Mouse (Mus musculus) heart, embryonic 15.5 days (tissue): Measurements from ENCODE around the gene Plpp7. TPM values are rescaled to one million over a fixed set of nuclear protein-coding genes. Genes with fewer than 3 reads are reported as not detected.

Experiments used
- ATAC-seq: fragments of 200-750 bp; cut with Nextera tagmentation; replicated peaks from 2 replicates; pipeline ENCODE4 v1.8.0; 2017; ENCODE audit warnings: low read depth, moderate TSS enrichment; ENCODE audit not compliant: insufficient number of reproducible peaks, insufficient read depth, low FRiP score
- H3K27ac ChIP-seq: fragments of 300-500 bp; sonication (generic); 2 replicates; pipeline ENCODE4 v1.5.1; 2015; ENCODE audit warnings: mild to moderate bottlenecking, inconsistent platforms
- H3K27me3 ChIP-seq: fragments of 300-500 bp; sonication (generic); 2 replicates; pipeline ENCODE4 v1.6.1; 2015; ENCODE audit warnings: inconsistent platforms
- H3K36me3 ChIP-seq: fragments of 300-500 bp; sonication (generic); 2 replicates; pipeline ENCODE4 v1.6.1; 2015; ENCODE audit warnings: mild to moderate bottlenecking, inconsistent platforms
- H3K4me1 ChIP-seq: fragments of 300-500 bp; sonication (generic); replicated peaks from 2 replicates; pipeline ENCODE4 v1.6.1; 2015; ENCODE audit warnings: inconsistent platforms
- H3K4me2 ChIP-seq: fragments of 300-500 bp; sonication (generic); 2 replicates; pipeline ENCODE4 v1.6.1; 2015; ENCODE audit warnings: inconsistent platforms, mild to moderate bottlenecking, moderate library complexity
- H3K4me3 ChIP-seq: fragments of 300-500 bp; sonication (generic); 2 replicates; pipeline ENCODE4 v1.5.1; 2015; ENCODE audit warnings: mild to moderate bottlenecking, inconsistent platforms
- H3K9ac ChIP-seq: fragments of 300-500 bp; sonication (generic); 2 replicates; pipeline ENCODE4 v1.6.1; 2015; ENCODE audit warnings: mild to moderate bottlenecking, inconsistent platforms
- H3K9me3 ChIP-seq: fragments of 300-500 bp; sonication (generic); replicated peaks from 2 replicates; pipeline ENCODE4 v1.6.1; 2016; ENCODE audit warnings: inconsistent platforms
- WGBS: fragments of 180-500 bp; shearing (Covaris S2); methylation state at CpG from one replicate; pipeline ENCODE4 v1.1.7; 2015; ENCODE audit warnings: mixed read lengths; 5-methylcytosine and 5-hydroxymethylcytosine counted together
- polyA plus RNA-seq: library from polyadenylated mRNA; unstranded; fragments of >200 nt; fragmentation: Nextera tagmentation; extraction: Ambion mirVana; gene quantifications from 2 replicates; pipeline ENCODE4 v1.2.1, GENCODE M21; 2015

The Plpp7 gene
- polyA plus RNA-seq = 15.9 and 16.1 TPM in 2 replicates

GRCm38 (mm10) chr2:32095351-32096121, at the start of gene Plpp7:
Gene Plpp7, plus strand, starts transcription at chr2:32095528.
- no peaks in the 10 kb centered on the region for H3K9me3 ChIP-seq
- 43% methylated on average over 22 of the region's 22 CpGs for WGBS
- H3K9ac ChIP-seq = peak within 1 kb of the TSS; percentile 70
- H3K36me3 ChIP-seq = peaks cover under 1% of the 10 kb centered on the region; the same call in 1 of the 2 replicates
- peak within 1 kb of the TSS; percentile 76 for H3K4me2 ChIP-seq
- H3K27me3 ChIP-seq = no peaks in the 10 kb centered on the region
- H3K27ac ChIP-seq = peak within 1 kb of the TSS; percentile 82
- peaks cover 12% of the 10 kb centered on the region for H3K4me1 ChIP-seq
- peak; percentile 84 for ATAC-seq
- peak within 1 kb of the TSS; percentile 52 for H3K4me3 ChIP-seq

GRCm38 (mm10) chr2:32046009-32046408, 49.3 kb upstream of the Plpp7 start:
- no peaks in the 10 kb centered on the region for H3K9me3 ChIP-seq
- H3K27me3 ChIP-seq = no peaks in the 10 kb centered on the region
- peaks cover 50% of the 10 kb centered on the region for H3K36me3 ChIP-seq
- ATAC-seq = peak; percentile 45
- H3K4me2 ChIP-seq = 0 out of 2 replicates have a peak overlapping the region, but pooled peaks have one; percentile 11
- WGBS = 46% methylated on average over 10 of the region's 10 CpGs
- peak overlapping the region; percentile 86 for H3K27ac ChIP-seq
- H3K4me1 ChIP-seq = peaks cover 37% of the 10 kb centered on the region
- H3K9ac ChIP-seq = no peak overlapping the region
- no peak overlapping the region for H3K4me3 ChIP-seq

- ATAC-seq = no peak
- H3K4me3 ChIP-seq = no peak overlapping the region
- no peaks in the 10 kb centered on the region for H3K9me3 ChIP-seq
- peak overlapping the region; percentile 70 for H3K27ac ChIP-seq
- no peaks in the 10 kb centered on the region for H3K27me3 ChIP-seq
- H3K4me2 ChIP-seq = no peak overlapping the region
- 76% methylated on average over 10 of the region's 10 CpGs for WGBS
- H3K4me1 ChIP-seq = peaks cover 39% of the 10 kb centered on the region
- peaks cover 49% of the 10 kb centered on the region for H3K36me3 ChIP-seq
- H3K9ac ChIP-seq = no peak overlapping the region
These were observed 48.0 kb upstream of the Plpp7 start for GRCm38 (mm10) chr2:32047323-32047722.

GRCm38 (mm10) chr2:32051791-32052190, 43.5 kb upstream of the Plpp7 start:
- peaks cover 33% of the 10 kb centered on the region for H3K36me3 ChIP-seq
- ATAC-seq = no peak
- H3K4me2 ChIP-seq = no peak overlapping the region
- 62% methylated on average over 8 of the region's 8 CpGs for WGBS
- H3K27ac ChIP-seq = no peak overlapping the region; the same call in 1 of the 2 replicates
- peaks cover 41% of the 10 kb centered on the region for H3K4me1 ChIP-seq
- H3K9ac ChIP-seq = no peak overlapping the region
- no peaks in the 10 kb centered on the region for H3K9me3 ChIP-seq
- no peak overlapping the region for H3K4me3 ChIP-seq
- H3K27me3 ChIP-seq = no peaks in the 10 kb centered on the region

GRCm38 (mm10) chr2:32052418-32052817, 42.9 kb upstream of the Plpp7 start:
- Histone ChIP-seq H3K9me3 (no peaks in the 10 kb centered on the region), H3K4me1 (peaks cover 41% of the 10 kb centered on the region), H3K4me3 (no peak overlapping the region), H3K9ac (no peak overlapping the region), H3K4me2 (no peak overlapping the region), H3K36me3 (peaks cover 33% of the 10 kb centered on the region), H3K27ac (0 out of 2 replicates have a peak overlapping the region, but pooled peaks have one; percentile 21), H3K27me3 (no peaks in the 10 kb centered on the region)
- WGBS = 74% methylated on average over 7 of the region's 7 CpGs
- ATAC-seq = no peak

- peak; percentile 48 for ATAC-seq
- Histone ChIP-seq H3K4me2 (no peak overlapping the region; the same call in 1 of the 2 replicates), H3K36me3 (peaks cover 20% of the 10 kb centered on the region), H3K27ac (peak overlapping the region; percentile 90), H3K9me3 (no peaks in the 10 kb centered on the region), H3K9ac (no peak overlapping the region), H3K27me3 (no peaks in the 10 kb centered on the region), H3K4me1 (peaks cover 59% of the 10 kb centered on the region), H3K4me3 (no peak overlapping the region)
- WGBS = 43% methylated on average over 7 of the region's 7 CpGs
These were observed 39.9 kb upstream of the Plpp7 start for GRCm38 (mm10) chr2:32055357-32055965.

- Histone ChIP-seq H3K36me3 (peaks cover 9% of the 10 kb centered on the region), H3K27me3 (no peaks in the 10 kb centered on the region), H3K9me3 (no peaks in the 10 kb centered on the region), H3K4me1 (peaks cover 68% of the 10 kb centered on the region), H3K4me3 (no peak overlapping the region), H3K27ac (peak overlapping the region; percentile 88), H3K9ac (no peak overlapping the region), H3K4me2 (no peak overlapping the region)
- 52% methylated on average over 10 of the region's 10 CpGs for WGBS
- peak; percentile 58 for ATAC-seq
These were observed 38.8 kb upstream of the Plpp7 start for GRCm38 (mm10) chr2:32056524-32056923.

GRCm38 (mm10) chr2:32057360-32057759, 38.0 kb upstream of the Plpp7 start:
- H3K27me3 ChIP-seq = no peaks in the 10 kb centered on the region
- H3K4me2 ChIP-seq = no peak overlapping the region
- no peak overlapping the region for H3K9ac ChIP-seq
- peak overlapping the region; percentile 88 for H3K27ac ChIP-seq
- ATAC-seq = no peak
- H3K4me3 ChIP-seq = no peak overlapping the region
- 65% methylated on average over 2 of the region's 2 CpGs for WGBS
- peaks cover 73% of the 10 kb centered on the region for H3K4me1 ChIP-seq
- H3K36me3 ChIP-seq = peaks cover 3% of the 10 kb centered on the region; the same call in 1 of the 2 replicates
- H3K9me3 ChIP-seq = no peaks in the 10 kb centered on the region

GRCm38 (mm10) chr2:32057794-32058193, 37.5 kb upstream of the Plpp7 start:
- no peak overlapping the region for H3K9ac ChIP-seq
- no peak for ATAC-seq
- WGBS = 78% methylated on average over 4 of the region's 4 CpGs
- H3K4me1 ChIP-seq = peaks cover 74% of the 10 kb centered on the region
- H3K27ac ChIP-seq = peak overlapping the region; percentile 88
- no peaks in the 10 kb centered on the region for H3K9me3 ChIP-seq
- no peaks in the 10 kb centered on the region; the same call in 1 of the 2 replicates for H3K36me3 ChIP-seq
- H3K4me2 ChIP-seq = no peak overlapping the region
- H3K4me3 ChIP-seq = no peak overlapping the region
- no peaks in the 10 kb centered on the region for H3K27me3 ChIP-seq

- ATAC-seq = no peak
- H3K9ac ChIP-seq = no peak overlapping the region
- H3K27ac ChIP-seq = peak overlapping the region; percentile 88
- no peaks in the 10 kb centered on the region for H3K27me3 ChIP-seq
- WGBS = 81% methylated on average over 9 of the region's 9 CpGs
- H3K4me3 ChIP-seq = no peak overlapping the region
- H3K4me2 ChIP-seq = no peak overlapping the region
- H3K9me3 ChIP-seq = no peaks in the 10 kb centered on the region
- no peaks in the 10 kb centered on the region; the same call in 1 of the 2 replicates for H3K36me3 ChIP-seq
- peaks cover 79% of the 10 kb centered on the region for H3K4me1 ChIP-seq
These were observed 37.1 kb upstream of the Plpp7 start for GRCm38 (mm10) chr2:32058241-32058640.

- Histone ChIP-seq H3K27me3 (no peaks in the 10 kb centered on the region), H3K4me1 (peaks cover 84% of the 10 kb centered on the region), H3K36me3 (no peaks in the 10 kb centered on the region), H3K4me2 (no peak overlapping the region), H3K9me3 (no peaks in the 10 kb centered on the region), H3K27ac (peak overlapping the region; percentile 26), H3K4me3 (no peak overlapping the region), H3K9ac (no peak overlapping the region)
- WGBS = 48% methylated on average over 5 of the region's 5 CpGs
- no peak for ATAC-seq
These were observed 36.6 kb upstream of the Plpp7 start for GRCm38 (mm10) chr2:32058716-32059115.
